Mouse (Mus musculus): ENCODE results near the gene Lnx1.

The Lnx1 gene

DNA sequence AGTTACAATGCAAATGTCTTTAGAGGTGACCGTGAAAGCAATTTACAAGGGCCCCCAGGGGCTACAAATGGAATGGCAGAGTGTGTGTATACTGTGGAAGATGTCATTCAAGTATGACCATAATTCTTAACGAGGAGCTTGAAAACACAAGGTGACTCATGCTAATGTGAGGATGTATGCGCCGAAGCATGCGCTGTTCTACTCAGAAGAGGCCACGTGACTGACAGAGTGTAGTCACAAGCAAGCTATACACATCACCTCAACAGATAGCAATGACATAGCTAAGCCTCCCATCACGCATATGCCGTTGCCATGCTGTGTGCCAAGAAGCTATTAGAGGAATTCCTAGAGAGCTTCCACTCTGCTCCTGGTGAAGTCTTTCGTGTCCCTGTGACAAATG lies 5.2 kb downstream of the Lnx1 start:
- no peak for DNase-seq (ENCODE audit: low read depth, low spot score)

GRCm38 (mm10) chr5:74694390-74694801 lies 8.3 kb downstream of the Lnx1 start:
- DNase-seq (ENCODE audit: low read depth, low spot score) = no peak

DNA sequence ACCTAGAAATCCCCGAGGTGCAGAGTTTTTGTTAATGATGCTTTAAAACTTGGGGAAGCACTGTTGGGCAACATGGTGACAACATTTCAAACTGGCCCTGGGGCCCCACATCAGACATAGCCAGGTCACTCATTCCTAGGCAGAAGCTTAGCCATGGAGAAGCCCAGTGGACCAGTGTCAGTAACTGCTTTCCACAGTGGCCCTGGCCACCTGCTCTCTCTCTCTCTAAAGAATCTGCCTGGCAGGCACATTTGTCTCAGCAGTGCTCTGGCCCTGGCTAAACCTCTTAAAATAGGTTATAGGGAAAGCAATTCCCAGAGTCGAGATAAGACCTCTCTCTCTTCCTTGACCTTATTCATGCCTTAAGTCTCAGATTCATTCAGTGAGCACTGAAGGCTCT lies 8.9 kb downstream of the Lnx1 start:
- no peak for DNase-seq (ENCODE audit: low read depth, low spot score)

GRCm38 (mm10) chr5:74692411-74693090 lies 10.2 kb downstream of the Lnx1 start:
- no peak for DNase-seq (ENCODE audit: low read depth, low spot score)

DNA sequence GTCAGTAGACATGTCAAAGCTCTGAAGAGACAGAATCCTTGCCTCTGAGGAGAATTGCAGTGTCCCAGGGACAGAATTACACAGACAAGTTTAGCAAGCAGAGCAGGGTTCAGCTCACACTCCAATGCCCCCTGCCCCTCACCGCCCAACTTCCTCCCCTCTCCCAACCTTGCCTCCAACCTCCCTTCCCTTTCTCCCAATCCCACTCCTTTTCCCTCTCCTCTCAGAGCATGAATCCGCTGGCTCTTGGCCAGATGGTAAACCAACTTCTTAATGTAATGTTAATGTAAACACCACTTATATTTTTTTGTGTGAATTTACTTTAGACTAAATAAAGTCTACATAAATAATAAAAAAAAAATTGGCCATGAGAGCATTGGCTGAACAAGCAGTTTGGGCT lies 13.9 kb downstream of the Lnx1 start:
- DNase-seq (ENCODE audit: low read depth, low spot score) = no peak

DNA sequence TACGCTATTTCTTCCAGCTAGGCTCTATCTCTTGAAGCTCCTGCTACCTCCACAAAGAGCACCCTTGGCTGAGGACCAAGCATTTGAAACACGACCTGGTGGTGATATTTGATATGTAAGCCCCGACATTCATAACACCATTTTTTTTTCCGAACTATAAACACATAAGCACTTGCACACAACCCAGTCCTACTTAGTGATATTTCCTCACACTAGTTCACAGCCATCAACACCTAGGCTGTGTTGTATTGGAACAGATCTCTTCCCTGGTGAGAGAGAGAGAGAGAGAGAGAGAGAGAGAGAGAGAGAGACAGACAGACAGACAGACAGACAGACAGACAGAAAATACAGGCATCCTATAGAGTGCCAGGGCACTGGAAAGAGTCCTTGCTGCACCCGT lies 17.8 kb downstream of the Lnx1 start:
- no peak for DNase-seq (ENCODE audit: low read depth, low spot score)

- DNase-seq (ENCODE audit: low read depth, low spot score) = no peak
Measured at GRCm38 (mm10) chr5:74683832-74684231, 18.9 kb downstream of the Lnx1 start.

DNA sequence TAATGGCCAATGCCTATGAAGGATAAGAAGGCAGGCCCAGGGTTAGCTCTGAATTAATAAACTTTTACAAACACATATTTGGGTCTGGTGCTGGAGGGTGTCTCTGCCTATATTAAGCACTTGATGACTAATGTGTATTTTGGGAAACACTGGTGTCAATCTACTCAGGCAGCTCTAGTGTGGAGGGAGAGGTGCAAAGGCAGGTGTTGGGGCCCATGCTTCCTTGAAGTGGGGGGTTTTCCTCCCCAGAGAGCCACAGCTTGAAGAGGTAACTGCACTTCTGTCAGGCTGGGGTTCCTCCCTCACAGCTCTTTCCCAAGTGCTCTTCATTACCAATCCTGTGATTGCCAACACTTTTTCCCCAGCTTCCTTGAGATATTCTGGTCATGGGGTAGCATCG lies 20.0 kb downstream of the Lnx1 start:
- DNase-seq (ENCODE audit: low read depth, low spot score) = no peak

DNA sequence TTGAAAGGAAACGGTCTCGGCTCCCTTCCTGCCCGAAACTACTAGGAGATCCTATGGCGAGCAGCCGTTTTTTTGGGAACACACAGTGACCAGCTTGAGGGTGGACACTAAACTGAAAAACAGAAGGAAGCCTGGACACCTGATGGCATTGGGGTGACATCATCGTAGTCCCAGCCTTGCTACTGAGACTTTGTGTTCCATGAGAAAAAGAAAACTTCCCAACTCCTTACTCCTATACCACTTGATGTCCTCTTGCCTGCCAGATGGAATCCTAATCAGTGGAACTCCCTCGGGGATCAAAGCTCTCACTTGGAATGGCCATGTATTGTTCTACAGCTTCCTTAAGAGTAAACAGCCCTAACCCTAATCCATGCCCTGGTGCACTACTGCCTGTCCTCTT lies 23.1 kb downstream of the Lnx1 start:
- no peak for DNase-seq (ENCODE audit: low read depth, low spot score)

DNA sequence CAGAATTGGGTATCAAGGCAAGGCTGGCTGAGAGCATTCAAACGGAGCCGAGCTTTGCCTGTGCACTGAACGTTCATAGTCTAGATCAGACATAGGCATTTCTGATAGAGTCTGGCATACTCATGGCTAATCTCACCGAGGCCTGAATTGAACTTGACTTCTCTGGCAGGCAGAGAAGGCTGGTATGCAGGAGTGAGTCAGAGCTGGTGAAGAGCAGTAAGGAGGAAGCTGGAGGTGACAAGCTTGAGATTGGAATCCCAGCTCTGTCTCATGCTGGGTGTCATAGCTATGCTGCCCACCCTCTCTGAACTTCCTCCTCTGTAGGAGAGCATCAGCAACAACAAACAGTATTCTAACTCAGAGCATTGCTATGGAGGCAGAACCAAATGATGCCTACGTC lies 24.0 kb downstream of the Lnx1 start:
- no peak for DNase-seq (ENCODE audit: low read depth, low spot score)

DNA sequence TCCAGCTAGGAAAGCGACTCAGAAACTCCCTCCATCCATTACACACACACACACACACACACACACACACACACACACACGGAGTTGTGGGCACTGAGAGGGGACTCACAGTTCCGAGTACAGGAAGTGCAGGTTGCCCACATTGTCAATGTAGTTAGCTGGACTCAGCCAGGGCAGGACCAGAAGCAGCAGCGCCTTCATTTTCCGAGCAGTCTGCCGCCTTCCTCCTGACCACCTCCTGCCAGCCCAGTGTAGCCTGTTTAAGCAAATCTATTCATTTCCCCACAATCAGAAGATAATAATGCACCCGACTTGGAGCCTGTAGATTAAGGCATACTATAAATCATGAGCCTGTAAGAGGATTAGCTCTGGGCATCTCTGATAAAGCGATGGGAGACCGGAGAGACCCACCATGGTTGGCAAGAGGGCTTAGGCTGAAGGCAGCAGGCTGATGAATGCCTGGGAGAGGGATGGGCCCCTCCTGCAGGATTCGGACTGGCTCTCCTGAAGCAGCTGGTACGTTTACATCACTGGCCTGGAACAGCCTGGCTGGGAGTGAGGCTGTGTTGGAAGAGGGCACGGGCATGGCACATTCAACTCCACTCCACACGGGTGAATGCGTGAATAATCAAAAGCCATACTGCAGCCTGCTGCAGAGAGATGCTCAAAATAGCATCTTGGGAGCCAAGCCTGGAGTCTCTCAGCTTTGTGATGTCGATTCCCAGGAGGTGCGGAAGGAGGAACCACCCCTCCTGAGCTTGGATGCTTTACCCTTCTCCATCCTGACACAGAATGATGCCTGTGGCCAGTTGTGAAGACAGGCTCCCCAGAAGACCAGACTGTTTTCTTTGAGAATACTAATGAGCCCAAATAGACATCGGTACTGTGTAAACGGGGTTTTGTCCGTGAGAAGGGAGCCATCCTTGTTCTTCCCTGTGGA lies 25.0 kb downstream of the Lnx1 start:
- DNase-seq (ENCODE audit: low read depth, low spot score) = no peak

GRCm38 (mm10) chr5:74672556-74672955 lies 30.2 kb downstream of the Lnx1 start:
- DNase-seq (ENCODE audit: low read depth, low spot score) = no peak

- DNase-seq (ENCODE audit: low read depth, low spot score) = no peak
Measured at GRCm38 (mm10) chr5:74670877-74671276, 31.8 kb downstream of the Lnx1 start.

DNA sequence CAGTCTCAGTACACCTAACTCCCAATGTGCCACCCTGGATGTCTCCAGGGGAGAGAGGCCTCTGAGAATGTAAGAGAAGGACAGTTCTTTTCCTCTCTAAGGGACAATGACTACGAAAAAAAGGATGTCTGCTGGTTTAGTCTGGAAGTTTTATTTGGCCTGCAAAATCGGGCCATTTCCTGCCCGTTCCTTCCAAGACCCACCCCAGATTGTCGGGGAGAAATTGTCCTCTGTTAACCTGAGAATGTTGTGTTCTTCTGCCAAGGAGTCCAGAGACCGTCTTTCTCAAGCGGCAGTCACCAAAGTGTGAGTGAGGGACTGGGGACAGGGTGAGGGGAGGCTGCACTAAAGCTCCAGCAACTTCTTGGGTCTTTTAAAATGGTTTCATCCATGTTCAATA lies 32.8 kb downstream of the Lnx1 start:
- no peak for DNase-seq (ENCODE audit: low read depth, low spot score)

GRCm38 (mm10) chr5:74668956-74669355 lies 33.8 kb downstream of the Lnx1 start:
- no peak for DNase-seq (ENCODE audit: low read depth, low spot score)

DNA sequence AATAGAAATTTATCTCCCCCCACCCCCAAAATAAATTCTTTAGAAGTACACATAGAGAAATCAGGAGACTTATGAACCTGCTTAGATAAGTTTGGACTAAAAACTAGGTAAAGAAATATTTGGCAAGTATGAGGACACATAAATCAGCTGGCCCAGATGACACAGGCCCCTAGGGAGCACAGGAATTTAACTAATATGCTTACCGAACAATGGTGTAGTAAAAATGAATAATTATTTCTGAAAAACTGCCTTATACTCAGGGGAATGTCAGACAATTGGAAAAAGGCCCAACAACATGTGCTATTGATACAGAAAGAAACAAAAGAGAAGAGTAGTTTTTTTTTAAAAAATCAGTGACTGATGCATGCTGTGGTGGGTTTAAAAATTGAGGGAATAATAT lies 40.1 kb downstream of the Lnx1 start:
- DNase-seq (ENCODE audit: low read depth, low spot score) = no peak

DNA sequence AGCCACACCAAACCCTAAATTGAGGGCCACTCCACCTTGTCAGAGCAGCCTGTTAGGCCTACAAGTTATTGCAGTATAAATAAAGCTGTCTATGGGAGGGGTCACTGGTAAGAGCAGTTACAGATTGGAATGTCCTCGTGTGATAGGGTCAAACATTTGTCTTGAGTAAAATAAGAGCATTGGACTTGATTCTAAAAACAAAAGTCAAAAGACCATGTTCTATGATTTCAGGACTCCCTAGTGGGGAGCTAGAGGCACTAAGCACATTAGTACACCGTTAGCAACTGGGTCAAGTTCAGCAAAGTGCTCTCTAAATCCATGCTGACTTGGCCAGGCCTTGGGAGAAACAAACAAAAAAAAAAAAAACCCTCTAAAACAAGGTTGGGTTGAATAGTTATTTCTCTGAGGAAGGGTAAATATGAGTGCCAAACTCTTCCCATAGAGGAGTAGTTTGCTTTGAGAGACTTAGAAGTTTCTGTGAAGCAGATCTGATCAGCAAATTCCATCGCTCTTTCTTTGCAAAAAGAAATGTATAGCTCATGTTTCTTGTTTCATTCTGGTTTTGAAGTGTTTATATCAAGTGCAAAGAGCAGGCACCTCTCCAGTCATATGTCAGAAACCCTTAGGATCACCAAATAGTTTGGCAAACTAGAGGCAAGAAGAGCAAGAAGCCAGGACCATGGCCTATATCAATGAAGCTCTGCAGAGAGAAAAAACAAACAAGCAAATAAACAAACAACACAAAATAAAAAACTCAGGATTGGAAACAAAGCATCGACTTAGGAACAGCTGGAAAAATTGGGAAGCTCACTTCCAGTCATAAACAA lies 40.8 kb downstream of the Lnx1 start:
- DNase-seq (ENCODE audit: low read depth, low spot score) = no peak

DNA sequence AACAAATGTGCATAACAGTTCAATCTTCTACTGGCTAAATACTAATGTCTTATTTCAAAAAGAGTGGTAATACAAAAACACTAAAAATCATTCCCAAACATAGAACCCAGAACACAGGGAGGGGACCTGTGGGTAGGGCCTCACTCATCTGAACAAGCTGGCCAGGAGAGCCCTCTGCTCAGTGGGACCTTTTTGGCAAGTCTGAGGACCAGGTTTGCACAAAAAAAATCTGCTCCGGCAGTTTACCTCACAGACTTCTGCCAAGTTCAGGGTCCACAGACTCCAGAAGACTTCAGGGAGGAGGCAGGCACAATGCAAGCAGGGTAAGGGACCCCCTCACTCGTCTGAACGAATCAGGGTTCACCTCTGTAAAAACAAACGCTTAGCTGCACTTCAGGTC lies 42.9 kb downstream of the Lnx1 start:
- DNase-seq (ENCODE audit: low read depth, low spot score) = no peak

DNA sequence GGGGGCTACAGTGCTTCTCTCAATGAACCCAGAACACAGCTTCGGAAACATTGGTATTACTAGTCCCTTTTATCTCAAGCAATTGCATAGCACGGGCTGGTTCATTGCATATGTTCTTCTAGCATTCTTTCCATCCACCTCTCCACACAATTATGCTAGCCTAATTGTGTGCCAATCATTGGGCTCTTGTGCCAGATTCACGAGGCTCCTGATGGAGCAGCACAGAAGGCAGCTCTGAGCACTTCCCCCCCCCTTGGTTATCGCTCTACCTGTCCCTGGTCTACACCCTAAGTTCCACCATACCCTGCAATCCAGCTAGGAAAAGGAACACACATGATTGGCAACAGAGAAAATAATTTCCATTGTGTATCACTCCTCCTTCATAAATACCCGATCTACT lies 43.4 kb downstream of the Lnx1 start:
- no peak for DNase-seq (ENCODE audit: low read depth, low spot score)

DNA sequence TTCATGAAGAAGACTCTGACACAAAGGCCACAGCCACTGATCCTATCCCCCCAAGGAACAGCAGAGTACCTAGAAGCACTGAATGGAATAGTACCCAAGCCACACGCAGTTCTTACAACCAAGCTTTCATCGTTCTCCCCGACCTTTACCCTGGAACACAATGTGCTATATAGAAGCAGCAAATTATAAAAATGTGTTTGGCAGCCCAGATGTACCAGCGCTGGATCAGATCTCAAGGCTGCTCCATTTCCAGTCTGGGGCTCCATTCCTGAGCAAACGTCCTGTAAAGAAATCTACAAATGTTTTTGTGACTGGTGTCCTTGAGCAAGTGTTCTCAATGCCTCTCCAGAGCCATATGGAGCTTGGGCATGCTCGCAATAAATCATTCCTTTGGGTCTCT lies 44.8 kb downstream of the Lnx1 start:
- DNase-seq (ENCODE audit: low read depth, low spot score) = no peak

DNA sequence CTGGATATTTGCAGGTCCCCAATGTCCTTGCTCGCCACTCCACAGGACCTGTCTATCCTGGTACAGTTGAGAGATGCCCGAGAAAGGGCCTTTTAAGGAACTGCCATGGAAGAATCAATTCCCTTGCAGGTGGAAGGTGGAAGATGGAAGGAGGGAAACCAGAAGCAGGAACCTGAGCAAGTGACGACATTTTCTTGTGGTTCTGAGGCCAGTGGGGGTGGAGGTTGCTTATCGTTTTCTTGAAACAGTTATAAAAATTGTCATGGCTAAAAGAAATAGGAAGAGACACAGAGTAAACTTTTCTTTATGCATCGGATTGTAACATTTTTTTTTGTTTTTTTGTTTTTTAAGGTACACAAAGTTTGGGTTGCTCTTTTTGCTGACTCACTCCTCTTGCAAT lies 46.3 kb downstream of the Lnx1 start:
- no peak for DNase-seq (ENCODE audit: low read depth, low spot score)

DNA sequence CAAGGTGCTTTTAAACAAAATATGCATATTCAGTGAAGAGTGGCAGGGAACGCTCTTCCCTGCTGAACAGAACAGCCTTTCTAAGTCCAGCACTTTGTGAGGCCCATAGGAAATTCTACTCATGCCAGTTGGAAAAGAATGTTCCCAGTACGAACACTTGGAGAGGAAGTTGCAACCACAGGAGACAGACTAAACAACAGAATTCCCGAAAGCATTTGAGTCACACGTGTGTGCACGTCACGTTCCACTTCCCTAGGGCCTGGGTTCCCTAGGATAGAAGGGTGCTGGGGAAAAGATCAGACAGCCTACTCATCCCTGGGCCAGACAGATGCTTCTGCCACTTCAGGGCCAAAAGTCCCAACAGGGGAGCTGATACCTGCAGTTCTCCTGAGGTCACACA lies 48.2 kb downstream of the Lnx1 start:
- no peak for DNase-seq (ENCODE audit: low read depth, low spot score)
